Mouse (Mus musculus) midbrain, postnatal 0 days (tissue): ENCODE results near the gene Padi3. TPM values are rescaled to one million over a fixed set of nuclear protein-coding genes. Genes with fewer than 3 reads are reported as not detected.

ENCODE experiments used
- ATAC-seq: fragments of 200-750 bp; cut with Nextera tagmentation; 2 replicates; pipeline ENCODE4 v1.8.0; 2017; ENCODE audit warnings: moderate number of reproducible peaks, mild to moderate bottlenecking, moderate TSS enrichment, moderate library complexity; ENCODE audit not compliant: low FRiP score
- DNase-seq: peaks from one replicate; pipeline ENCODE4 v3.0.0-alpha.2; 2015; ENCODE audit warnings: low spot score
- H3K27ac ChIP-seq: fragments of 300-500 bp; sonication (generic); 2 replicates; pipeline ENCODE4 v1.5.1; 2014; ENCODE audit warnings: low read depth, mild to moderate bottlenecking, low read length, mixed read lengths
- H3K27me3 ChIP-seq: fragments of 300-500 bp; sonication (generic); 2 replicates; pipeline ENCODE4 v1.6.1; 2014; ENCODE audit warnings: low read length, control low read depth, mixed read lengths; ENCODE audit not compliant: insufficient read depth
- H3K36me3 ChIP-seq: fragments of 300-500 bp; sonication (generic); 2 replicates; pipeline ENCODE4 v1.6.1; 2014; ENCODE audit warnings: low read length, control low read depth, mixed read lengths; ENCODE audit not compliant: insufficient read depth
- H3K4me1 ChIP-seq: fragments of 300-500 bp; sonication (generic); 2 replicates; pipeline ENCODE4 v1.6.1; 2014; ENCODE audit warnings: mild to moderate bottlenecking, control low read depth, antibody characterized with exemption, low read length, mixed read lengths; ENCODE audit not compliant: insufficient read depth
- H3K4me2 ChIP-seq: fragments of 300-500 bp; sonication (generic); 2 replicates; pipeline ENCODE4 v1.6.1; 2014; ENCODE audit warnings: low read depth, mild to moderate bottlenecking, low read length, mixed read lengths; ENCODE audit not compliant: poor library complexity, severe bottlenecking
- H3K4me3 ChIP-seq: fragments of 300-500 bp; sonication (generic); 2 replicates; pipeline ENCODE4 v1.5.1; 2014; ENCODE audit warnings: low read depth, mild to moderate bottlenecking, low read length, moderate library complexity
- H3K9ac ChIP-seq: fragments of 300-500 bp; sonication (generic); replicated peaks from 2 replicates; pipeline ENCODE4 v1.6.1; 2014; ENCODE audit warnings: mild to moderate bottlenecking, low read length, moderate library complexity, mixed read lengths; ENCODE audit not compliant: poor library complexity, severe bottlenecking
- H3K9me3 ChIP-seq: fragments of 300-500 bp; sonication (generic); 2 replicates; pipeline ENCODE4 v1.6.1; 2016; ENCODE audit warnings: low read length, control low read depth
- CTCF ChIP-seq: IDR thresholded peaks from 2 replicates; pipeline ENCODE4 v1.5.1; 2016; ENCODE audit warnings: antibody characterized with exemption, mild to moderate bottlenecking
- WGBS: fragments of 180-500 bp; shearing (Covaris S2); extraction: QIAGEN DNeasy Blood & Tissue Kit; methylation state at CpG from one replicate; pipeline ENCODE4 v1.1.7; 2014; 5-methylcytosine and 5-hydroxymethylcytosine counted together
- polyA plus RNA-seq: library from polyadenylated mRNA; unstranded; fragments of >200 nt; fragmentation: Nextera tagmentation; extraction: Ambion mirVana; gene quantifications from 2 replicates; pipeline ENCODE4 v1.2.1, GENCODE M21; 2015
- total RNA-seq: library from RNA; depleted of rRNA; stranded (reverse); fragments of >200 nt; gene quantifications from 2 replicates; pipeline ENCODE4 v1.2.3, GENCODE M21; 2014

Gene Padi3
- total and polyA plus RNA-seq, 2 experiments from 2014 or later, result not detected

DNA sequence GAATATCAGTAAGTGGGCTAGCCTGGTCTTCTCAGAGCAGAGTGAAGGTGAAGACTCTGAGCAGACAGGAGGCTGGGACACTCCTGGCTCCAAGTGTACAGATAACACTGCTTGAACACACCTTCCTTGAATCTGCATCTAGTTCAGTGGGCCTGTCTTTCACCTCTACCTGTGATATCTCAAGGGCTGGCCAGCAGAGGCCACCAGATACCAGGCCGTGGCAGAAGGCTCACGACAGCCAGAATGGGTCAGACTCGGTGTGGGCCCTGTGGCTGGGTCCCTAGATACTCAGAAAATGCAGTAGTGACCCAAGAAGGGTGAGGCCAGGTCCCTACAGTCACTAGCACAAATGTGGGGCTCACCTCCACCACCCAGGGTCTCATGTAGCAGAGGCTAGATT is 16.8 kb upstream of the Padi3 start:
- 61% methylated on average over 3 of the region's 3 CpGs for WGBS

DNA sequence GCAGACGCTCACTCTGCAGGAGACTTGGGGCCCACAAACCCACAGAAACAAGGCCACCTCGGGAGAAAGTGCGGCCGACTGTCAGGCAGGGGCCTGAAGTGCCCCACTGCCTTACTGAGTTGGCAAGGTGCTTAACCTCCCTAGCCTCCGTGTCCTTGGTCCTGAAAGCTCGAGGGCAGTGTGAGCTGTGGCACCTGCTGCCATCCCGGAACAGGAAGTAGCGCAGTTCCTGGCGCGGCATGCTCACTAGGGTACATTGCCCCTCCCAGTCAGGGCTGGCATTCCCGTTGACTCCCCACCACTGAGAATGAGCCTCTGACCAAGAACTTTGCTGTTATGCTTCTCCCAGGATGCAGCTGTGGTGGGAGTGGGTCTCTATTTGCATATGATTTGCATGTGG is 15.5 kb upstream of the Padi3 start:
- H3K4me3 ChIP-seq, result no peak overlapping the region
- H3K9ac ChIP-seq, result no peak overlapping the region
- ATAC-seq (no peak), DNase-seq (no peak)
- H3K27me3 ChIP-seq, result no peaks in the 10 kb centered on the region
- H3K4me1 ChIP-seq, result no peaks in the 10 kb centered on the region
- WGBS, result 61% methylated on average over 11 of the region's 11 CpGs
- no peak overlapping the region for H3K4me2 ChIP-seq
- H3K9me3 ChIP-seq, result peaks cover 10% of the 10 kb centered on the region; the same call in 1 of the 2 replicates
- H3K36me3 ChIP-seq, result no peaks in the 10 kb centered on the region
- no peak overlapping the region for H3K27ac ChIP-seq
- no peak for TF ChIP-seq CTCF

More for the DNA sequence above, 16.8 kb upstream of the Padi3 start:
- Histone ChIP-seq H3K4me2 (no peak overlapping the region), H3K4me3 (no peak overlapping the region), H3K9ac (no peak overlapping the region), H3K27ac (no peak overlapping the region), H3K9me3 (peaks cover 10% of the 10 kb centered on the region; the same call in 1 of the 2 replicates), H3K4me1 (no peaks in the 10 kb centered on the region), H3K27me3 (no peaks in the 10 kb centered on the region), H3K36me3 (no peaks in the 10 kb centered on the region)
- no peak for ATAC-seq
- peak; percentile 27 for TF ChIP-seq CTCF
- no peak for DNase-seq

DNA sequence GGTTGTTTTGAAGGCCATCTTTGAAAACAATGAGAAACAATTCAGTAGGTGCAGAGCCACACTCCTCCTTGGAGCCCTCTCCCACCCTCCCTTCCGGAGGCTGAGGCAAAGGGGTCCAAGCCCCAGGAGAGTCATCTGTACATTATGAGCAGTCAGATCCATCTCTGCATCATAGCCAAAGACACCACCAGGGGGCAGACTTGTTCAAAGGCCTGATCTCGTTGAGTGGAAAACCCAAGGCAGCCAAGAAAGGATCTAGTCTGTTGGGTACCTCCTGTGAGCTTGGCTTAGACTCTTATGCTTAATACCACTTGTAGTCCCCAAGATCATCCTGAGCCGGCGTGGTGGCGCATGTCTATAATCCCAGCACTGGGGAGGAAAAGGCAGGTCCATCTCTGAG is 11.5 kb upstream of the Padi3 start:
- WGBS, result 62% methylated on average over 5 of the region's 5 CpGs
- H3K27ac ChIP-seq, result no peak overlapping the region
- ATAC-seq, result no peak
- no peak overlapping the region for H3K9ac ChIP-seq
- no peak overlapping the region for H3K4me2 ChIP-seq
- peak; percentile 57 for TF ChIP-seq CTCF
- H3K4me1 ChIP-seq, result no peaks in the 10 kb centered on the region
- H3K27me3 ChIP-seq, result no peaks in the 10 kb centered on the region
- DNase-seq, result peak; percentile 68
- no peaks in the 10 kb centered on the region for H3K36me3 ChIP-seq
- H3K4me3 ChIP-seq, result no peak overlapping the region
- H3K9me3 ChIP-seq, result peaks cover 10% of the 10 kb centered on the region; the same call in 1 of the 2 replicates

DNA sequence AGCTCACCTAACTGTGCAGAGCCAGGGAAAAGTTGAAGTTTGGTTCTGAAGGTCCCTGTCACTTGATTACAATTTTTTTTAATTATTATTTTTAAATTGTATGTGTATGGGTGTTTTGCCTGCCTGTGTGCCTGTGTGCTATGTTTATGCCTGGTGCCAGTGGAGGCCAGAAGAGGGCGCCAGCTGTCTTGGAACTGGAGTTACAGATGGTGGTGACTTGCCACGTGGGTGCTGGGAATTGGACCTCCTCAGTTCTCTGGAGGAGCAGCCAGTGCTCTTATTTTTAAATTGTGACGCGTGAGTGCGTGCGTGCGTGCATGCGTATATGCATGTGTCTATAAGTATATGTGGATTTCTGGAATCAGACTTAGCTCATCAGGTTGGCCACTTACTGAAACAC is 7.0 kb upstream of the Padi3 start:
- H3K4me1 ChIP-seq, result no peaks in the 10 kb centered on the region
- 92% methylated on average over 8 of the region's 8 CpGs for WGBS
- H3K36me3 ChIP-seq, result no peaks in the 10 kb centered on the region
- H3K27me3 ChIP-seq, result peaks cover 14% of the 10 kb centered on the region; the same call in 1 of the 2 replicates
- peak; percentile 17; the same call in 1 of the 2 replicates for TF ChIP-seq CTCF
- H3K4me2 ChIP-seq, result no peak overlapping the region
- ATAC-seq, result no peak
- no peak overlapping the region for H3K4me3 ChIP-seq
- H3K27ac ChIP-seq, result no peak overlapping the region
- no peak for DNase-seq
- no peaks in the 10 kb centered on the region; the same call in 1 of the 2 replicates for H3K9me3 ChIP-seq
- no peak overlapping the region for H3K9ac ChIP-seq

DNA sequence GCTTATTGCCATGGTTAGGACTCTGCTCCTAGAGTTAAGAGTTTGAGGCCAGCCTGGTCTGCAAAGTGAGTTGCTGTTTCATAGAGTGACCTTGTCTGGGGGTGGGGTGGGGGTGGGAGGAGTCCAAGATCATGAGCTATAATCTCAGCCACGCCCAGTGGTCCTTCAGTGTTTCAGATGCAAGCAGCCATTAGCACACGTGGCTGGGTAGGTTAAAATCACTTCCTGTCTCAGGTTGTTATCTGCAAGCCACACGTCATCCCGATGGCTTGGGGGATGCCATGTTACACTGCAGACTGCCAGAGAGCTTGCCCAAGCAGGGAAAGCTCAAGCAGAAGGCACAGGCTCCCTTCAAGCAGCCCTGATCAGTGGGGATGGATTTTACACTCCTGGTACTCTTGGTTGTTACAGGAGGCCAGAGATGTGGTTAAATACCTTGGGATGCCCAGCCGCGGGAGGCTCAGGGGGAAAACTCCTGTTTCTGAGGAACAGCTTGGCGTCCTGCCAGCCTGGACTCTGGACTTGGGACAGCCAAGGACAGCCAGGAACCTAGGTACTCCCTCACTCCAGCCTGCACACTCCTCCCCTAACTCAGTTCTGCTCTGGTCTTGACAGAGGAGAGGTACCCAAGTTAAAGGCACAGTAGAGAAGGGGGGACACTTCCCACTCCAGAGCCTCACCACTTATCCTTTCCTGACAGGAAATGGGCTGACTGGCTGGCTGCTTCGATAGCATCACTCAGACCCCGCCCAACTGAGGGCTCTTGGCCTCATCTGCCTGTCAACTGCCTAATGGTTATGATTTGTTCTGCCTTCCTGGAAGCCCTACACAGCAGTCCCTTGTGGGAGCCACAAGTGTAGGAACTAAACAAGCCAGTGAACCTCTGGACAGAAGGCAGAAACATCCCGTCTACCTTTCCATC is 5.8 kb upstream of the Padi3 start:
- Histone ChIP-seq H3K9me3 (no peaks in the 10 kb centered on the region), H3K27me3 (peaks cover 14% of the 10 kb centered on the region; the same call in 1 of the 2 replicates), H3K4me1 (no peaks in the 10 kb centered on the region), H3K4me2 (no peak overlapping the region), H3K9ac (no peak overlapping the region), H3K36me3 (no peaks in the 10 kb centered on the region), H3K27ac (no peak overlapping the region), H3K4me3 (no peak overlapping the region)
- DNase-seq (no peak), ATAC-seq (no peak)
- 58% methylated on average over 10 of the region's 10 CpGs for WGBS
- no peak for TF ChIP-seq CTCF

DNA sequence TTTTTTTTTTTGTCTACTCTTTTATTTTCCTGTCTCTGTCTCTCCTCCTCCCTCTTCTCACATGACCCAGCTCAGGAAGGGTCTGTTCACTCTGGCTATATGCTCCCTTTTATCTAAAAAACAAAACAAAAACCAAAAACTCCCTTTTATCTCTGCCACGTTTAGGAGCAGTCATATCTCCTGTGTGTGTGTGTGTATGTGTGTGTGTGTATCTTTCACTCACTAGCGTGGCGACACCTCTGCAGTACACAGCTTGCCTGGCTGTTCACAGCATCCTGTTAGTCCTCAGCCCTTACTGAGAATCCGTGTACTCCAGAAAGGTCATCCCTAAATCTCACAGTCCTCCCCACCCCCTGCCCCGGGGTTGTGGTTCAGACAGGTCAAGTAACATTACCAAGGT is 5.0 kb upstream of the Padi3 start:
- 71% methylated on average over 5 of the region's 5 CpGs for WGBS
- peaks cover 14% of the 10 kb centered on the region; the same call in 1 of the 2 replicates for H3K27me3 ChIP-seq
- no peaks in the 10 kb centered on the region for H3K4me1 ChIP-seq
- no peaks in the 10 kb centered on the region for H3K36me3 ChIP-seq
- H3K4me3 ChIP-seq, result no peak overlapping the region
- H3K4me2 ChIP-seq, result no peak overlapping the region
- no peak overlapping the region for H3K9ac ChIP-seq
- no peaks in the 10 kb centered on the region for H3K9me3 ChIP-seq
- TF ChIP-seq CTCF, result no peak
- ATAC-seq (no peak), DNase-seq (no peak)
- no peak overlapping the region for H3K27ac ChIP-seq
